Mouse (Mus musculus) MEL (cell line): Measurements from ENCODE around the gene Chd1. TPM values are rescaled to one million over a fixed set of nuclear protein-coding genes. Genes with fewer than 3 reads are reported as not detected.

Experiments used
- DNase-seq: peaks from one replicate; pipeline ENCODE4 v3.0.0; 2011; ENCODE audit warnings: low read depth, low spot score
- H3K27ac ChIP-seq: 2 replicates; pipeline ENCODE4 v1.5.1; 2012; ENCODE audit warnings: low read depth, mild to moderate bottlenecking, control low read depth, low read length, moderate library complexity; ENCODE audit not compliant: control insufficient read depth
- H3K27me3 ChIP-seq, 2 experiments: fragments of 150-350 bp in 1 of 2; sonication (generic) in 1 of 2; 2 replicates each; pipeline ENCODE4 v1.6.1; 2012; ENCODE audit warnings: low read length in 2 of 2, mild to moderate bottlenecking in 2 of 2, improper control_type of control experiment in 1 of 2, moderate library complexity in 1 of 2; ENCODE audit not compliant: insufficient read depth in 2 of 2, control insufficient read depth in 1 of 2
- H3K36me3 ChIP-seq, 2 experiments: 2 replicates each; pipeline ENCODE4 v1.6.1; 2012 to 2014; ENCODE audit warnings: low read length in 2 of 2, improper control_type of control experiment in 1 of 2, inconsistent platforms in 1 of 2, mild to moderate bottlenecking in 1 of 2; ENCODE audit not compliant: insufficient read depth in 2 of 2, control insufficient read depth in 1 of 2
- H3K4me1 ChIP-seq, 2 experiments: fragments of 150-350 bp in 1 of 2; sonication (generic) in 1 of 2; 2 replicates each; pipeline ENCODE4 v1.6.1; 2012; ENCODE audit warnings: low read length in 2 of 2, improper control_type of control experiment in 1 of 2, mild to moderate bottlenecking in 1 of 2; ENCODE audit not compliant: insufficient read depth in 2 of 2, control insufficient read depth in 1 of 2
- H3K4me3 ChIP-seq, 2 experiments: fragments of 150-350 bp in 1 of 2; sonication (generic) in 1 of 2; 2 replicates each; pipeline ENCODE4 v1.5.1; 2012; ENCODE audit warnings: low read depth in 2 of 2, low read length in 2 of 2, mild to moderate bottlenecking in 2 of 2, moderate library complexity in 2 of 2, control low read depth in 1 of 2, improper control_type of control experiment in 1 of 2; ENCODE audit not compliant: control insufficient read depth in 1 of 2, insufficient read depth in 1 of 2
- H3K79me2 ChIP-seq: 2 replicates; pipeline ENCODE4 v1.6.1; 2012; ENCODE audit warnings: mild to moderate bottlenecking, low read length, moderate library complexity; ENCODE audit not compliant: control insufficient read depth, poor library complexity, insufficient read depth
- H3K9ac ChIP-seq: 2 replicates; pipeline ENCODE4 v1.6.1; 2012; ENCODE audit warnings: low read depth, mild to moderate bottlenecking, control low read depth, low read length, moderate library complexity; ENCODE audit not compliant: control insufficient read depth, poor library complexity, severe bottlenecking
- H3K9me3 ChIP-seq: fragments of 150-350 bp; sonication (generic); replicated peaks from 2 replicates; pipeline ENCODE4 v1.6.1; 2012; ENCODE audit warnings: mild to moderate bottlenecking, low read length, improper control_type of control experiment, moderate library complexity; ENCODE audit not compliant: insufficient read depth
- CTCF ChIP-seq, 3 experiments: IDR thresholded peaks in 2 of 3; conservative IDR thresholded peaks in 1 of 3; 2 replicates each; pipeline ENCODE4 v1.5.1; 2011 to 2012; ENCODE audit warnings: low read length in 3 of 3, low read depth in 2 of 3, mild to moderate bottlenecking in 2 of 3, improper control_type of control experiment in 1 of 3, inconsistent platforms in 1 of 3, mixed read lengths in 1 of 3, moderate library complexity in 1 of 3; ENCODE audit not compliant: control insufficient read depth in 1 of 3, insufficient read depth in 1 of 3, poor library complexity in 1 of 3, severe bottlenecking in 1 of 3
- E2F4 ChIP-seq: IDR thresholded peaks from 2 replicates; pipeline ENCODE4 v1.6.1; 2011; ENCODE audit warnings: low read depth, low read length, improper control_type of control experiment, borderline replicate concordance
- ELF1 ChIP-seq: IDR thresholded peaks from 2 replicates; pipeline ENCODE4 v1.6.1; 2014; ENCODE audit warnings: low read depth, mild to moderate bottlenecking, inconsistent platforms, low read length, improper control_type of control experiment, moderate library complexity
- ETS1 ChIP-seq: IDR thresholded peaks from 2 replicates; pipeline ENCODE4 v1.6.1; 2012; ENCODE audit warnings: low read depth, mild to moderate bottlenecking, inconsistent platforms, low read length, improper control_type of control experiment, moderate library complexity
- HCFC1 ChIP-seq: IDR thresholded peaks from 2 replicates; pipeline ENCODE4 v1.6.1; 2012; ENCODE audit warnings: low read depth, mild to moderate bottlenecking, inconsistent platforms, low read length, improper control_type of control experiment, moderate library complexity
- MAFK ChIP-seq: IDR thresholded peaks from 2 replicates; pipeline ENCODE4 v1.6.1; 2011; ENCODE audit warnings: low read depth, mild to moderate bottlenecking, low read length, improper control_type of control experiment, borderline replicate concordance
- MAX ChIP-seq: IDR thresholded peaks from 2 replicates; pipeline ENCODE4 v1.6.1; 2011; ENCODE audit warnings: low read length, improper control_type of control experiment
- MAZ ChIP-seq: IDR thresholded peaks from 2 replicates; pipeline ENCODE4 v1.6.1; 2012; ENCODE audit warnings: low read depth, mild to moderate bottlenecking, inconsistent platforms, low read length, improper control_type of control experiment
- MXI1 ChIP-seq: IDR thresholded peaks from 2 replicates; pipeline ENCODE4 v1.6.1; 2011; ENCODE audit warnings: mild to moderate bottlenecking, low read depth, low read length, improper control_type of control experiment
- MYC ChIP-seq: IDR thresholded peaks from 2 replicates; pipeline ENCODE4 v1.6.1; 2011; ENCODE audit warnings: low read depth, mild to moderate bottlenecking, low read length, improper control_type of control experiment, moderate library complexity
- NELFE ChIP-seq: IDR thresholded peaks from 2 replicates; pipeline ENCODE4 v1.6.1; 2011; ENCODE audit warnings: low read depth, low read length, improper control_type of control experiment
- NRF1 ChIP-seq: IDR thresholded peaks from 2 replicates; pipeline ENCODE4 v1.6.1; 2014; ENCODE audit warnings: low read depth, mild to moderate bottlenecking, inconsistent platforms, low read length, improper control_type of control experiment, moderate library complexity; ENCODE audit not compliant: poor library complexity, insufficient read depth, severe bottlenecking
- POLR2A ChIP-seq, 2 experiments: IDR thresholded peaks; 2 replicates each; pipeline ENCODE4 v1.6.1; 2011 to 2012; ENCODE audit warnings: low read length in 2 of 2, mild to moderate bottlenecking in 2 of 2, control low read depth in 1 of 2, improper control_type of control experiment in 1 of 2, low read depth in 1 of 2, moderate library complexity in 1 of 2; ENCODE audit not compliant: control insufficient read depth in 1 of 2, insufficient read depth in 1 of 2, poor library complexity in 1 of 2
- POLR2AphosphoS2 ChIP-seq: IDR thresholded peaks from 2 replicates; pipeline ENCODE4 v1.6.1; 2011; ENCODE audit warnings: low read length, improper control_type of control experiment
- POLR2AphosphoS5 ChIP-seq: IDR thresholded peaks from 2 replicates; pipeline ENCODE4 v1.6.1; 2012; ENCODE audit warnings: low read depth, borderline replicate concordance, mild to moderate bottlenecking, inconsistent platforms, low read length, moderate library complexity, mixed read lengths
- RCOR1 ChIP-seq: IDR thresholded peaks from 2 replicates; pipeline ENCODE4 v1.6.1; 2012; ENCODE audit warnings: low read depth, mild to moderate bottlenecking, inconsistent platforms, low read length, improper control_type of control experiment
- SIN3A ChIP-seq: IDR thresholded peaks from 2 replicates; pipeline ENCODE4 v1.6.1; 2012; ENCODE audit warnings: low read length, improper control_type of control experiment, inconsistent platforms
- SMC3 ChIP-seq: IDR thresholded peaks from 2 replicates; pipeline ENCODE4 v1.6.1; 2011; ENCODE audit warnings: low read depth, low read length, improper control_type of control experiment
- TAL1 ChIP-seq: IDR thresholded peaks from 2 replicates; pipeline ENCODE4 v1.6.1; 2012; ENCODE audit warnings: mild to moderate bottlenecking, inconsistent platforms, low read length, moderate library complexity, mixed read lengths
- TBP ChIP-seq: IDR thresholded peaks from 2 replicates; pipeline ENCODE4 v1.8.0; 2011; ENCODE audit warnings: low read depth, low read length, improper control_type of control experiment
- TCF12 ChIP-seq: IDR thresholded peaks from 2 replicates; pipeline ENCODE4 v1.6.1; 2014; ENCODE audit warnings: low read depth, mild to moderate bottlenecking, inconsistent platforms, low read length, improper control_type of control experiment, moderate library complexity
- UBTF ChIP-seq: IDR thresholded peaks from 2 replicates; pipeline ENCODE4 v1.6.1; 2012; ENCODE audit warnings: low read depth, mild to moderate bottlenecking, inconsistent platforms, low read length, improper control_type of control experiment, moderate library complexity, borderline replicate concordance; ENCODE audit not compliant: insufficient read depth
- USF1 ChIP-seq: IDR thresholded peaks from 2 replicates; pipeline ENCODE4 v1.6.1; 2014; ENCODE audit warnings: low read depth, mild to moderate bottlenecking, inconsistent platforms, low read length, improper control_type of control experiment, moderate library complexity
- USF2 ChIP-seq, 2 experiments: IDR thresholded peaks; 2 replicates each; pipeline ENCODE4 v1.6.1; 2011 to 2012; ENCODE audit warnings: improper control_type of control experiment in 2 of 2, low read length in 2 of 2, borderline replicate concordance in 1 of 2, inconsistent platforms in 1 of 2, low read depth in 1 of 2, mild to moderate bottlenecking in 1 of 2; ENCODE audit not compliant: insufficient read depth in 1 of 2
- ZMIZ1 ChIP-seq: IDR thresholded peaks from 2 replicates; pipeline ENCODE4 v1.6.1; 2012; ENCODE audit warnings: low read depth, mild to moderate bottlenecking, inconsistent platforms, low read length, improper control_type of control experiment, moderate library complexity
- polyA plus RNA-seq, 2 experiments: library from polyadenylated mRNA; stranded (reverse) in 1 of 2; unstranded in 1 of 2; fragments of >175 nt in 1 of 2; fragments of >200 nt in 1 of 2; gene quantifications; 2 replicates each; pipeline versions ENCODE4 v1.2.1 to v1.2.4; 2012; ENCODE audit warnings: low replicate concordance in 2 of 2, low read depth in 1 of 2; ENCODE audit not compliant: insufficient read length in 2 of 2, insufficient read depth in 1 of 2, missing spikeins in 1 of 2
- total RNA-seq: library from RNA; depleted of rRNA; stranded (reverse); fragments of 300-350 nt; gene quantifications from 2 replicates; pipeline ENCODE4 v1.2.3, GENCODE M21; 2012; rRNA removed

Gene Chd1
- total RNA-seq = 31.1 and 32.5 TPM in 2 replicates
- polyA plus RNA-seq = 100 to 1,000 TPM in 1 of 2 experiments, 10 to 100 TPM in 1; 48.8 to 164 TPM

- Histone ChIP-seq H3K27me3 (no peaks in the 10 kb centered on the region), H3K9ac (peak within 1 kb of the TSS; percentile 98), H3K36me3 (peaks cover 20 to 31% of the 10 kb centered on the region in 2 experiments), H3K4me1 (peaks cover 6% of the 10 kb centered on the region in 2 experiments; a peak in 3 of 4 replicates), H3K4me3 (peak within 1 kb of the TSS; percentile 71 to 98), H3K79me2 (peaks cover 40% of the 10 kb centered on the region), H3K9me3 (no peaks in the 10 kb centered on the region), H3K27ac (peak within 1 kb of the TSS; percentile 71)
- DNase-seq = peak; percentile 90
- TF ChIP-seq SIN3A = peak; percentile 28
- TF ChIP-seq SMC3 = no peak
- no peak for TF ChIP-seq POLR2AphosphoS5
- TF ChIP-seq UBTF = peak; percentile 80; the same call in 1 of the 2 replicates
- 0 out of 6 replicates have a peak, but pooled peaks of 1 of the 3 experiments have one; percentile 6 for TF ChIP-seq CTCF (IDR thresholded peaks at IDR 0.05 in 2 of 3, conservative IDR thresholded peaks at IDR 0.05 in 1 of 3; ENCODE audit: control insufficient read depth in 1 of 3, insufficient read depth in 1 of 3, low read depth in 2 of 3, low read length in 3 of 3, poor library complexity in 1 of 3, severe bottlenecking in 1 of 3)
- TF ChIP-seq MAZ = peak; percentile 32; the same call in 1 of the 2 replicates
- peak; percentile 52; the same call in 1 of the 2 replicates for TF ChIP-seq TAL1
- no peak for TF ChIP-seq MYC
- TF ChIP-seq USF2 (IDR thresholded peaks at IDR 0.05; ENCODE audit: borderline replicate concordance in 1 of 2, insufficient read depth in 1 of 2, low read depth in 1 of 2, low read length in 2 of 2) = no peak
- TF ChIP-seq POLR2AphosphoS2 = peak; percentile 53; the same call in 1 of the 2 replicates
- TF ChIP-seq E2F4 = no peak
- TF ChIP-seq ELF1 = no peak
- 0 out of 2 replicates have a peak, but pooled peaks have one; percentile 0 for TF ChIP-seq TBP
- TF ChIP-seq USF1 = no peak
- TF ChIP-seq ETS1 = 0 out of 2 replicates have a peak, but pooled peaks have one; percentile 7
- TF ChIP-seq POLR2A (IDR thresholded peaks at IDR 0.05; ENCODE audit: control insufficient read depth in 1 of 2, insufficient read depth in 1 of 2, low read depth in 1 of 2, low read length in 2 of 2, poor library complexity in 1 of 2) = peak; percentile 61 to 67; a peak in 3 of 4 replicates
- TF ChIP-seq RCOR1 = no peak
- peak; percentile 50; the same call in 1 of the 2 replicates for TF ChIP-seq NRF1
- TF ChIP-seq MAX = 0 out of 2 replicates have a peak, but pooled peaks have one; percentile 6
- 0 out of 2 replicates have a peak, but pooled peaks have one; percentile 42 for TF ChIP-seq TCF12
- peak; percentile 85 for TF ChIP-seq NELFE
- TF ChIP-seq HCFC1 = peak; percentile 62; the same call in 1 of the 2 replicates
- peak; percentile 41; the same call in 1 of the 2 replicates for TF ChIP-seq MXI1
- 0 out of 2 replicates have a peak, but pooled peaks have one; percentile 71 for TF ChIP-seq ZMIZ1
- TF ChIP-seq MAFK = no peak
These were observed at the start of gene Chd1 for GRCm38 (mm10) chr17:15704475-15705300. Chd1 (plus strand) TSS chr17:15704967.
